Mouse (Mus musculus) liver, postnatal 0 days (tissue): ENCODE measurements around the gene Ube4a.

ENCODE experiments used
- CTCF ChIP-seq: sonication (generic); IDR thresholded peaks from 2 replicates; pipeline ENCODE4 v1.5.1; 2016; ENCODE audit warnings: antibody characterized with exemption, low read depth
- EP300 ChIP-seq: IDR thresholded peaks from 2 replicates; pipeline ENCODE4 v1.6.1; 2016; ENCODE audit warnings: antibody characterized with exemption, low read depth, mild to moderate bottlenecking

GRCm38 (mm10) chr9:44874198-44874597 is 91.2 kb downstream of the Ube4a start:
- TF ChIP-seq EP300 (no peak), CTCF (no peak)
